Mouse (Mus musculus): ENCODE measurements around the gene Cx3cr1.

Gene Cx3cr1

GRCm38 (mm10) chr9:120081247-120081646, 11.6 kb upstream of the Cx3cr1 start:
- peak; percentile 48 for DNase-seq

- no peak for DNase-seq
Observed at GRCm38 (mm10) chr9:120080546-120081108, 10.9 kb upstream of the Cx3cr1 start.

GRCm38 (mm10) chr9:120079901-120080300, 10.2 kb upstream of the Cx3cr1 start:
- DNase-seq: no peak

- peak; percentile 37 for DNase-seq
Observed at GRCm38 (mm10) chr9:120078241-120078640, 8.6 kb upstream of the Cx3cr1 start.

- DNase-seq: no peak
Observed at GRCm38 (mm10) chr9:120074516-120074915, 4.8 kb upstream of the Cx3cr1 start.

- peak; percentile 62 for DNase-seq
Observed at GRCm38 (mm10) chr9:120073169-120073568, 3.5 kb upstream of the Cx3cr1 start.

GRCm38 (mm10) chr9:120071251-120071650, 1.6 kb upstream of the Cx3cr1 start:
- no peak for DNase-seq

- DNase-seq: no peak
Observed at GRCm38 (mm10) chr9:120068047-120068446, 1.6 kb downstream of the Cx3cr1 start.

GRCm38 (mm10) chr9:120067609-120068008, 2.1 kb downstream of the Cx3cr1 start:
- no peak for DNase-seq

GRCm38 (mm10) chr9:120064317-120064716, 5.4 kb downstream of the Cx3cr1 start:
- DNase-seq: no peak

- no peak for DNase-seq
Observed at GRCm38 (mm10) chr9:120058730-120059129, 10.9 kb downstream of the Cx3cr1 start.

GRCm38 (mm10) chr9:120056201-120056600, 13.5 kb downstream of the Cx3cr1 start:
- DNase-seq: no peak

GRCm38 (mm10) chr9:120054545-120055277, 15.0 kb downstream of the Cx3cr1 start:
- peak; percentile 53 for DNase-seq

GRCm38 (mm10) chr9:120049407-120049806, 20.3 kb downstream of the Cx3cr1 start:
- no peak for DNase-seq

- no peak for DNase-seq
Observed at GRCm38 (mm10) chr9:120048495-120048894, 21.2 kb downstream of the Cx3cr1 start.

GRCm38 (mm10) chr9:120043115-120043514, 26.6 kb downstream of the Cx3cr1 start:
- DNase-seq: no peak

- no peak for DNase-seq
Observed at GRCm38 (mm10) chr9:120037414-120037813, 32.3 kb downstream of the Cx3cr1 start.

GRCm38 (mm10) chr9:120034375-120034774, 35.3 kb downstream of the Cx3cr1 start:
- DNase-seq: no peak

- DNase-seq: no peak
Observed at GRCm38 (mm10) chr9:120032710-120033109, 37.0 kb downstream of the Cx3cr1 start.

GRCm38 (mm10) chr9:120030421-120030820, 39.3 kb downstream of the Cx3cr1 start:
- peak; percentile 67 for DNase-seq

GRCm38 (mm10) chr9:120029880-120030279, 39.8 kb downstream of the Cx3cr1 start:
- DNase-seq: no peak

- peak; percentile 64 for DNase-seq
Observed at GRCm38 (mm10) chr9:120027401-120028151, 42.1 kb downstream of the Cx3cr1 start.

- DNase-seq: no peak
Observed at GRCm38 (mm10) chr9:120024625-120025024, 45.1 kb downstream of the Cx3cr1 start.

- no peak for DNase-seq
Observed at GRCm38 (mm10) chr9:120024171-120024570, 45.5 kb downstream of the Cx3cr1 start.

Measured in thymus, postnatal 14 days (tissue).